Mouse (Mus musculus): ENCODE measurements around the gene Hs3st1. TPM values are rescaled to one million over a fixed set of nuclear protein-coding genes. Genes with fewer than 3 reads are reported as not detected.
"Not testable (repeated sequence)": the region's sequence is repeated elsewhere in the genome, so short reads cannot be mapped to it uniquely, and the experiment has no call there.

The Hs3st1 gene
- total RNA-seq (2014; fragmentation: Nextera tagmentation) (not detected in 2 replicates), total RNA-seq (2017) (0.22 TPM in 1 of 2 replicates, not detected in the other), polyA plus RNA-seq (2012) (not detected in 2 replicates)

- DNase-seq (ENCODE audit: low spot score); H3K36me3 ChIP-seq (replicated peaks); H3K4me3 ChIP-seq (ENCODE audit: low read depth, low read length); H3K4me1 ChIP-seq (ENCODE audit: insufficient read depth, low read depth, low read length); H3K9me3 ChIP-seq (replicated peaks); H3K27me3 ChIP-seq (ENCODE audit: insufficient read depth, low read length); ATAC-seq (ENCODE audit: extremely low read depth, insufficient number of reproducible peaks, low FRiP score, poor library complexity, severe bottlenecking): not testable (repeated sequence)
Observed at GRCm38 (mm10) chr5:39755375-39755774, at the start of gene Hs3st1. Gene Hs3st1 (minus strand): TSS chr5:39755475.

- Histone ChIP-seq H3K27me3 (ENCODE audit: insufficient read depth, low read length) (no peaks in the 10 kb centered on the region), H3K4me3 (ENCODE audit: low read depth, low read length) (no peak overlapping the region), H3K9me3 (replicated peaks) (0 out of 2 replicates have a peak, but pooled peaks cover 2% of the 10 kb centered on the region), H3K36me3 (replicated peaks) (no peaks in the 10 kb centered on the region), H3K4me1 (ENCODE audit: insufficient read depth, low read depth, low read length) (no peaks in the 10 kb centered on the region)
- no peak for DNase-seq (ENCODE audit: low spot score)
- no peak; the same call in 1 of the 2 replicates for ATAC-seq (ENCODE audit: extremely low read depth, insufficient number of reproducible peaks, low FRiP score, poor library complexity, severe bottlenecking)
- TF ChIP-seq CTCF (IDR thresholded peaks at IDR 0.05; ENCODE audit: low read depth, low read length) (no peak), GATA2 (IDR thresholded peaks at IDR 0.05; ENCODE audit: borderline replicate concordance, low read depth, low read length) (no peak), TAL1 (conservative IDR thresholded peaks at IDR 0.05; ENCODE audit: low read depth, low read length) (no peak), POLR2AphosphoS5 (IDR thresholded peaks at IDR 0.05; ENCODE audit: insufficient replicate concordance, low read depth, low read length) (no peak), GATA1 (IDR thresholded peaks at IDR 0.05; ENCODE audit: borderline replicate concordance, low read length) (no peak)
Observed at GRCm38 (mm10) chr5:39804663-39805062, 49.4 kb upstream of the Hs3st1 start.

GRCm38 (mm10) chr5:39803941-39804340 lies 48.7 kb upstream of the Hs3st1 start:
- TF ChIP-seq GATA1 (IDR thresholded peaks at IDR 0.05; ENCODE audit: borderline replicate concordance, low read length) (no peak), CTCF (IDR thresholded peaks at IDR 0.05; ENCODE audit: low read depth, low read length) (no peak)
- H3K4me3 ChIP-seq (ENCODE audit: low read depth, low read length) = no peak overlapping the region
- H3K9me3 ChIP-seq (replicated peaks) = 0 out of 2 replicates have a peak, but pooled peaks cover 2% of the 10 kb centered on the region
- no peaks in the 10 kb centered on the region for H3K27me3 ChIP-seq (ENCODE audit: insufficient read depth, low read length)
- no peaks in the 10 kb centered on the region for H3K4me1 ChIP-seq (ENCODE audit: insufficient read depth, low read depth, low read length)
- DNase-seq (ENCODE audit: low spot score) (no peak), ATAC-seq (ENCODE audit: extremely low read depth, insufficient number of reproducible peaks, low FRiP score, poor library complexity, severe bottlenecking) (no peak)
- H3K36me3 ChIP-seq (replicated peaks) = no peaks in the 10 kb centered on the region

GRCm38 (mm10) chr5:39803457-39803856 lies 48.2 kb upstream of the Hs3st1 start:
- no peak for DNase-seq (ENCODE audit: low spot score)
- Histone ChIP-seq H3K4me1 (ENCODE audit: insufficient read depth, low read depth, low read length) (no peaks in the 10 kb centered on the region), H3K9me3 (replicated peaks) (0 out of 2 replicates have a peak, but pooled peaks cover 2% of the 10 kb centered on the region), H3K27me3 (ENCODE audit: insufficient read depth, low read length) (no peaks in the 10 kb centered on the region), H3K36me3 (replicated peaks) (no peaks in the 10 kb centered on the region), H3K4me3 (ENCODE audit: low read depth, low read length) (no peak overlapping the region)
- TF ChIP-seq CTCF (IDR thresholded peaks at IDR 0.05; ENCODE audit: low read depth, low read length) (no peak), GATA1 (IDR thresholded peaks at IDR 0.05; ENCODE audit: borderline replicate concordance, low read length) (no peak), POLR2AphosphoS5 (IDR thresholded peaks at IDR 0.05; ENCODE audit: insufficient replicate concordance, low read depth, low read length) (no peak), GATA2 (IDR thresholded peaks at IDR 0.05; ENCODE audit: borderline replicate concordance, low read depth, low read length) (no peak), TAL1 (conservative IDR thresholded peaks at IDR 0.05; ENCODE audit: low read depth, low read length) (no peak)
- ATAC-seq (ENCODE audit: extremely low read depth, insufficient number of reproducible peaks, low FRiP score, poor library complexity, severe bottlenecking) = no peak

- no peak for ATAC-seq (ENCODE audit: extremely low read depth, insufficient number of reproducible peaks, low FRiP score, poor library complexity, severe bottlenecking)
- Histone ChIP-seq H3K9me3 (replicated peaks) (0 out of 2 replicates have a peak, but pooled peaks cover 2% of the 10 kb centered on the region), H3K4me3 (ENCODE audit: low read depth, low read length) (no peak overlapping the region), H3K4me1 (ENCODE audit: insufficient read depth, low read depth, low read length) (no peaks in the 10 kb centered on the region), H3K27me3 (ENCODE audit: insufficient read depth, low read length) (no peaks in the 10 kb centered on the region), H3K36me3 (replicated peaks) (no peaks in the 10 kb centered on the region)
- no peak for TF ChIP-seq POLR2AphosphoS5 (IDR thresholded peaks at IDR 0.05; ENCODE audit: insufficient replicate concordance, low read depth, low read length)
- no peak for TF ChIP-seq TAL1 (conservative IDR thresholded peaks at IDR 0.05; ENCODE audit: low read depth, low read length)
- no peak for TF ChIP-seq CTCF (IDR thresholded peaks at IDR 0.05; ENCODE audit: low read depth, low read length)
- TF ChIP-seq GATA1 (IDR thresholded peaks at IDR 0.05; ENCODE audit: borderline replicate concordance, low read length) = no peak
- no peak for DNase-seq (ENCODE audit: low spot score)
Observed at GRCm38 (mm10) chr5:39802110-39802509, 46.8 kb upstream of the Hs3st1 start.

GRCm38 (mm10) chr5:39777094-39777710 lies 21.9 kb upstream of the Hs3st1 start:
- TF ChIP-seq POLR2AphosphoS5 (IDR thresholded peaks at IDR 0.05; ENCODE audit: insufficient replicate concordance, low read depth, low read length) (no peak), GATA1 (IDR thresholded peaks at IDR 0.05; ENCODE audit: borderline replicate concordance, low read length) (no peak), CTCF (IDR thresholded peaks at IDR 0.05; ENCODE audit: low read depth, low read length) (no peak), GATA2 (IDR thresholded peaks at IDR 0.05; ENCODE audit: borderline replicate concordance, low read depth, low read length) (no peak), TAL1 (conservative IDR thresholded peaks at IDR 0.05; ENCODE audit: low read depth, low read length) (no peak)
- no peak for ATAC-seq (ENCODE audit: extremely low read depth, insufficient number of reproducible peaks, low FRiP score, poor library complexity, severe bottlenecking)
- DNase-seq (ENCODE audit: low spot score) = no peak

More at GRCm38 (mm10) chr5:39777094-39777710, 21.9 kb upstream of the Hs3st1 start:
- Histone ChIP-seq H3K27me3 (ENCODE audit: insufficient read depth, low read length) (no peaks in the 10 kb centered on the region), H3K9me3 (replicated peaks) (no peaks in the 10 kb centered on the region), H3K4me1 (ENCODE audit: insufficient read depth, low read depth, low read length) (no peaks in the 10 kb centered on the region), H3K36me3 (replicated peaks) (no peaks in the 10 kb centered on the region), H3K4me3 (ENCODE audit: low read depth, low read length) (no peak overlapping the region)
